Mouse (Mus musculus): Measurements from ENCODE around the gene Olig2.

The Olig2 gene

DNA sequence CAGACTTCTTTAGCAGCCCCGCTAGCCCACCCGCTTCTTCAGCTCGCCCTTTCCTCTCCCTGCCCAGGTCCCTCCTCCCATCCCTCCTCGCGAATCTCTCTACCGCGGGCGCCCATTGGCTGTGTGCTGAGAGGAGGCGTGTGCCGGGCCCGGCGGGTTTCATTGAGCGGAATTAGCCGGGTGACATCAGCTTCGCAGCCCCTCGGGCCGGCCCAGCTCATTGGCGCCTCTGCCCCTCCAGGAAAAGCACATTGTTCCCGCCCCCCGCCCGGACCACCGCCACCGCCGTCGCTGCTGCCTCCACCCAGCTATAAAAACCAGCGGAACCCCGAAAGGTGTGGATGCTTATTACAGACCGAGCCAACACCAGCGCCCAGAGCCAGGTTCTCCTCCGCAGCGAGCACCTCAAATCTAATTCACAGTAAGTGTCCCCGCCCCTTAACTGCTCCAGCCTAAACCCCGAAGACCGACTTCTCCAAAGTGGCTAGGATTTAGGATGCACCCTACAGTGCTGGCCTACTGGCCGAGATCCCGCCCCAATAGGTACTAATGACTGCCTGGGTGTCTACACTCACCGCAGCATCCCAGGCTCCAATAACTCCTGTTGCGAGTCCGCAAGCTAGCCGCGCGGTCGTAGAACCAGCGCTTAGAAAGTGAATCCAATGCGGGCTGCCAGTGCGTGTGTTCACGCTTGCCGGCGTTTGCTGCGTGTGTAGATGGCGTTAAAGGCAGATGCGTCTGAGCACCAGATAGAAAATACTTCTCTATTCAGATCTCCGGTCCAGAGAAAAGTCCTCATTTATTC, at the start of gene Olig2:
TSS of gene Olig2 (plus strand) at position 225 of the 805 bp plus-strand sequence.
- in situ Hi-C loops (cut with MboI, MseI) = no loop called here

GRCm38 (mm10) chr16:91175892-91176291, 49.4 kb upstream of the Olig2 start:
- in situ Hi-C loops (cut with MboI, MseI) = no loop called here

- in situ Hi-C loops (cut with MboI, MseI) = no loop called here
Observed at GRCm38 (mm10) chr16:91187046-91187445, 38.2 kb upstream of the Olig2 start.

DNA sequence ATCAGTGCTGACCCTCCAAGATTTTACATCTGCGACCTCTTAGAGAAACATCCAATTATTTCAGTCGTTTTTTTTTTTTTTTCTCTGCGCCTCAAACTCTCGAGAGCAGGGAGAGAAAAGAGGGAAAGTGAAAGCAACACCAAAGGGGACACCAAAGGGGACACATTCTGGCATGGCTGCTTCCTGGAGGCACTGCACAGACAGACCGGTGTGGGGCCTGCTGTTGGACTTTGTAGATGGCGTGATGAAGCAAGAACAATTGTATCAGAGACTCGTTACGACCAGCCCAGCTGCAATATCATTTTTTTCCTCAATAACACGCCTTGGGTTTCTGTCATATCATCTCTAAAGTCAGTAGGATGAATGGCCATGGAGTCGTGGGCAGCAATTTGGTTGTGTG, 37.6 kb upstream of the Olig2 start:
- in situ Hi-C loops (cut with MboI, MseI) = no loop called here

- in situ Hi-C loops (cut with MboI, MseI) = no loop called here
Observed at GRCm38 (mm10) chr16:91188304-91188703, 37.0 kb upstream of the Olig2 start.

DNA sequence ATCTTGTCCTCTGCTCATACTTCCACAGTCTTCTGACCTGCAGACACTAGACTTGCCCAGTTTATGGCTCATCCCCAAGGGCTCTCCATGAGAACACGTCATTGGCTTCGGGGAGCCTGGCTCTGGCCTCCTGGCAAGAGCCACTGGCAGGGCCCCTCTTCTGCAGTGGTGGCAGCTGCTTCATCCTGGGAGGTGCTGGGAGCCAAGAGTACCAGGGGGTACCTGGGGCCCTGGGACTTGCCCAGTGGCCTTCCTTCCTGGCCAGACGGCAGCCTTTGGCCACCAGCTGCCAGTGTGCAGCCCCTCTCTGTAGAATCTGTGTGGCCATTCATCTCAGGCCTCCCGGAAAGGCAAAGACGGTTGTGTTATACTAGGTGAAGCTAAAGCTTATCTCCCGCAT, 34.0 kb upstream of the Olig2 start:
- in situ Hi-C loops (cut with MboI, MseI) = no loop called here

GRCm38 (mm10) chr16:91191663-91192237, 33.5 kb upstream of the Olig2 start:
- in situ Hi-C loops (cut with MboI, MseI) = no loop called here

- in situ Hi-C loops (cut with MboI, MseI) = no loop called here
Observed at GRCm38 (mm10) chr16:91192672-91193354, 32.4 kb upstream of the Olig2 start.

- in situ Hi-C loops (cut with MboI, MseI) = no loop called here
Observed at GRCm38 (mm10) chr16:91199815-91200214, 25.4 kb upstream of the Olig2 start.

DNA sequence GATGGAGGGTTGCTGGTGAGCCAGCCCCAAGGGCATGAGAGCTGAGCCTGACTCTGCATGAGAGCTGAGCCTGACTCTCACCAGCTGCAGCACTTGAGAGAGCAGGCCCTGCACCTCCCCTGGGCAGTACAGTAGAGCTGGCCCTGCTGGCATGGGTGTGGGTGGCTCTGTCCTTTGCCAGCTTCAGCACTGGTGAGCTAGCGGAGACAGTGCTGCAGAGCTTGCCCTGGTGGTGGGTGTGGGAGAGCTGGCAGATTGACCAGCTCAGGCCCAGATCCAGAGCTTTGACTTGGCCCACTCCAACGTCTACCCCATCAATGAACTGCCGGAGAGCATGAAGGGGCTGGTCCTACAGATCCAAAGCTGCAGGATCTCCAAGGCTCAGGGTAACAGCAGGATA, 22.3 kb upstream of the Olig2 start:
- in situ Hi-C loops (cut with MboI, MseI) = no loop called here

DNA sequence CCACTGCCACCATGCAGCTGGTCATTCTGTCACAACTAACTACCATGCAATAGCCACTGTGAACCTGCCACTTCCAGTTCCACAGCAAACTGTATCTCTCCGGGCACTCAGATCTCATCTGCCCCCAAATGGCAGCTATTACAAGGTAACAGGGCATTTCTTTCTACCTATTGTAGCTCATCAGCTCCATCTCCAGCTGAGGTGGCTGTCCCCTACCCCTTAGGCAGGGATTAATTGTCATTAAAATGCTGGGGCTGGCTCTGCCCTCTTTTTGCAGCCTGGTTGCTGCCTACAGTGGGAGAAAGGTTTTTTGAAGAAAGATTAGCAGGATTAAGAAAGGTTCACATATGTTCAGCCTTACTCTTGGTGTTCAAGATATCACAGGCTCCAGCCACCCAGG, 18.9 kb upstream of the Olig2 start:
- in situ Hi-C loops (cut with MboI, MseI) = no loop called here

- in situ Hi-C loops (cut with MboI, MseI) = loop anchor here (5.0 kb wide), 1 partner anchor 35 kb away; no protein-coding TSS in a partner anchor
Observed at GRCm38 (mm10) chr16:91217077-91217476, 8.2 kb upstream of the Olig2 start.

DNA sequence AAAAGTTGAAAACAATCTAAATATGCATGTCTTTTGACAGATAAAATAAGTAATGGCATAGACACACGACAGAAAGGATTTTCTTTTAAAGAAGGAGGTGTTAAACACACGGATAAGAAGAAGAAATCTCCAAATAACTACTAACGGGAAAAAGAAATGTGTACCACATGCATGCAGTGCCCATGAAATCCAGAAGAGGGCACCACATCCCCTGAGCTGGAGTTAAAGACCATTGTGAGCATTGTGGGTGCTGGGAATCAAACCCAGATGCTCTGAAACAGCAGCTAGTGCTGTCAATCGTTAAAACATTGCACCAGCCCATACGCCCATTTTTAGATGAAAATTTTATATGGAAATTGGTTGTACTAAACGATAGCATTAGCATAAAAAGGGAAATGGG, 7.3 kb upstream of the Olig2 start:
- in situ Hi-C loops (cut with MboI, MseI) = loop anchor here (5.0 kb wide), 1 partner anchor 36 kb away; no protein-coding TSS in a partner anchor

GRCm38 (mm10) chr16:91219246-91219645, 6.0 kb upstream of the Olig2 start:
- in situ Hi-C loops (cut with MboI, MseI) = loop anchor here (5.0 kb wide), 1 partner anchor 37 kb away; no protein-coding TSS in a partner anchor

- in situ Hi-C loops (cut with MboI, MseI) = no loop called here
Observed at GRCm38 (mm10) chr16:91222171-91222642, 3.0 kb upstream of the Olig2 start.

- in situ Hi-C loops (cut with MboI, MseI) = no loop called here
Observed at GRCm38 (mm10) chr16:91222643-91223271, 2.5 kb upstream of the Olig2 start.

- in situ Hi-C loops (cut with MboI, MseI) = no loop called here
Observed at GRCm38 (mm10) chr16:91223327-91224067, 1.8 kb upstream of the Olig2 start.

- in situ Hi-C loops (cut with MboI, MseI) = no loop called here
Observed at GRCm38 (mm10) chr16:91224068-91224402, 1.2 kb upstream of the Olig2 start.

DNA sequence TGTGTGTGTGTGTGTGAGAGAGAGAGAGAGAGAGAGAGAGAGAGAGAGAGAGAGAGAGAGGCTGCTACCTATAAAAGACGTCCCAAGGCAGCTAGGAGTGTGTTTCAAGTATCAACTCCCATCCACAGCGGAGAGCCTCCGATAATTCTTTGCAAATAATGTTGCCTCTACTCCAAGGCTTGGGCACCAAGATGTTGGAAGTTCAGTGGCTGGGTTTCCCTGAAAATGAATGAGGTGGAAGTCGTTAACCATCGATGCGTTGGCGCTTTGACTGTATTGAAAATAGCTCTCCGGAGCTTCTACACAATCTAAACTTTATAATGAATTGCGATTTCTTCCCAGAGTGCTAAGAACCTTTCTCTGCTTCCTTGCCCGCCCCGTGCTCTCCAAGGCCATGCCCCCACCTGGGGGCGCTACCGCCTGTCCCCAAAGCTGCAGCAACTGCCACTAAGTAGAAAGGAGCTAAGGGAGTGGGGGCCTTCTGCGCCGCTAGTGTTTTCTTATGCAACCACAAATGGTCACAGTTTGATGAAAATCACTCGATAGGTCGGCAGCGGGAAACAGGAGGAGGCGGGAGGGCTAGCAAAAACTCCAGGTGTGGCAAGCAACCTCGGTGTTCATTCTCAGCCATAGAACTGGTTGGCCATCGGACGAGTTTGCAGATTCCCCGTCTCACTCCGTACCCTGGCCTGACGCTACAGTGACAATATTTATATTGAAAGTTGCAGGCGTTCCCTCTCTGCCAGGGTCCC, 600 bp upstream of the Olig2 start:
- in situ Hi-C loops (cut with MboI, MseI) = no loop called here

DNA sequence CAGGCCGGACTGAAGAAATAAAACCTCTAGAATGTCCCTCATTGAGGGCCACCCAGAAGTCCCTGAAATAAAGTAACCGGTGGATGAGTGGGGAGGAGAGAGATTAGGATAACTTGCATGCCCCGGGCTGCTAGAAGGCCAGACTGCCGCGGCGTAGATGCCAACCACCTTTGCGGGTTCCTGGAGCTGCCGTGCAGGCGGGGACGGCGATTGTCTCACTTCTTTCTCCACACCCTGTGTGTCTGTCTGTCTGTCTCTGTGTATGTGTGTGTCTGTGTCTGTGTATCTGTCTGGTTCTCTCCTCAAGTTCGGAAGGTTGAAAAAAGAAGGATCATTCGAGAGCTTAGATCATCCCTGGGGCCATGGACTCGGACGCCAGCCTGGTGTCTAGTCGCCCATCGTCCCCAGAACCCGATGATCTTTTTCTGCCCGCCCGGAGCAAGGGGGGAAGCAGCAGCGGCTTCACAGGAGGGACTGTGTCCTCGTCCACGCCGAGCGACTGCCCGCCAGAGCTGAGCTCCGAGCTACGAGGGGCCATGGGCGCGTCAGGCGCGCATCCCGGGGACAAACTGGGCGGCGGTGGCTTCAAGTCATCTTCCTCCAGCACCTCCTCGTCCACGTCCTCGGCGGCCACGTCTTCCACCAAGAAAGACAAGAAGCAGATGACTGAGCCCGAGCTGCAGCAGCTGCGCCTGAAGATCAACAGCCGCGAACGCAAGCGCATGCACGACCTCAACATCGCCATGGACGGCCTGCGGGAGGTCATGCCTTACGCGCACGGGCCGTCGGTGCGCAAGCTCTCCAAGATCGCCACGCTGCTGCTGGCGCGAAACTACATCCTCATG, 1.0 kb downstream of the Olig2 start:
- in situ Hi-C loops (cut with MboI, MseI) = no loop called here
